Mouse (Mus musculus): ENCODE measurements at regions not wholly inside any gene's neighbourhood (a gene's known extent, or its start where the extent isn't known, plus 50 kb on each side); places are given as distances from the start of the nearest gene placed in this dataset.

DNA sequence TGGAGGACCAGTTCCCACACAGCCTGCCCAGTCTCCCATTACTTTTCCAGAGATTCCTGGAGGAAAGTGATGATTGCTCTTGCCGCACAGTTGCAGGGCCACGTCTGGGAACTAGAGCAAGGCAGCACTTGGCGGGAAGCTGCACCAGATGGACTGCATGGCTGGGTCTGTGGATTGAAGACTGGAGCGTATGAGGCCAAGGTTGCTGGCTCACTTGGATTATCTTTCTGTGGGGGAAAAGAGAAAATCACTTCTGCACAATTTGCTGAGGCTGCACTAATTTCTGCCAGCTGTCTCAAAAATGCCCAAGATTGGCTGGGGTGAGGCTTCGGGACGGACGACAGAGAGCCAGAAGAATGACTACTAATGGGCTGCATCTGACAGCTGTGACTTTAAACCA lies 193.2 kb downstream of the Actr3 start:
- WGBS, result 94% methylated on average over 7 of the region's 7 CpGs
- Histone ChIP-seq H3K36me3 (ENCODE audit: control insufficient read depth, insufficient read depth, low read length) (no peaks in the 10 kb centered on the region), H3K9ac (ENCODE audit: low read length) (no peak overlapping the region), H3K9me3 (ENCODE audit: control insufficient read depth, low read length) (0 out of 2 replicates have a peak, but pooled peaks cover 3% of the 10 kb centered on the region), H3K27me3 (replicated peaks; ENCODE audit: control insufficient read depth, insufficient read depth, low read length) (no peaks in the 10 kb centered on the region), H3K4me1 (replicated peaks; ENCODE audit: control insufficient read depth, insufficient read depth, low read length) (no peaks in the 10 kb centered on the region), H3K4me3 (ENCODE audit: low read depth, low read length) (no peak overlapping the region), H3K27ac (ENCODE audit: low read depth) (no peak overlapping the region), H3K4me2 (ENCODE audit: low read length) (no peak overlapping the region)
- ATAC-seq (replicated peaks; ENCODE audit: low FRiP score, low TSS enrichment, low read depth) (no peak), DNase-seq (ENCODE audit: low spot score) (no peak)

DNA sequence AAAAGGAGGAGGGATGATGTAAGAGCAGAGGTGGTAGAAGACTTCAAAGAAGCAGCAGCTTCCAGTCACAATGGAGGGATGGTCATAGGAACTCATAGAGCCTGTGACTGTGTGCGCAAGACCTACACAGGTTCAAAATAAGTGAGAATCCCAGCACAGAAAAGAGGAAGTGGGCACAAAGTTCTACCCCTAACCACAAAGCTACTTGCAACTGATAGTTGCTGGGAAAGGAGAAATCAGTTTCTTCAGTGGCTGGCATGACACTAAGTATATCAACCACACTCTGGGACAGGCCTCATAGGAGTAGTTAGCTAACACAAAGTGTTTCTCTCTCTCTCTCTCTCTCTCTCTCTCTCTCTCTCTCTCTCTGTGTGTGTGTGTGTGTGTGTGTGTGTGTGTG lies 193.8 kb downstream of the Actr3 start:
- DNase-seq (ENCODE audit: low spot score), result no peak
- Histone ChIP-seq H3K9me3 (ENCODE audit: control insufficient read depth, low read length) (0 out of 2 replicates have a peak, but pooled peaks cover 3% of the 10 kb centered on the region), H3K27ac (ENCODE audit: low read depth) (no peak overlapping the region), H3K4me2 (ENCODE audit: low read length) (no peak overlapping the region), H3K27me3 (replicated peaks; ENCODE audit: control insufficient read depth, insufficient read depth, low read length) (no peaks in the 10 kb centered on the region), H3K4me1 (replicated peaks; ENCODE audit: control insufficient read depth, insufficient read depth, low read length) (no peaks in the 10 kb centered on the region), H3K9ac (ENCODE audit: low read length) (no peak overlapping the region), H3K4me3 (ENCODE audit: low read depth, low read length) (no peak overlapping the region), H3K36me3 (ENCODE audit: control insufficient read depth, insufficient read depth, low read length) (no peaks in the 10 kb centered on the region)
- no peak for ATAC-seq (replicated peaks; ENCODE audit: low FRiP score, low TSS enrichment, low read depth)
- WGBS, result 100% methylated on average over 1 of the region's 1 CpGs

DNA sequence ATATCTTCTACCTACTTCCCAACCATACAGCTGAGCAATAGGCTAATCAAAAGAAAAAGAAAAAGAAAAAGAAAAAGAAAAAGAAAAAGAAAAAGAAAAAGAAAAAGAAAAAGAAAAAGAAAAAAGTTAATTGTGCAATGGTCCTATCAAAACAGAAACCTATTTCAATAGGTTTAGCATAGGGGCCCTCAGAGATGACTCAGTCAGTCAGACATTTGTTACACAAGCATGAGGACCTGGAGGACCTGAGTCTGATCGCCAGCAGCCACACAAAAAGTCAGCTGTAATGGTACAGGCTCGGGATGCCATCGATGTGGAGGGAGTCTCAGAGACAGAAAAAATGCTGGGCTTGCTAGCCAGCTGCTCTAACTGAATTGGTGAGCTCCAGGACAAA lies 197.9 kb downstream of the Actr3 start:
- Histone ChIP-seq H3K4me1 (replicated peaks; ENCODE audit: control insufficient read depth, insufficient read depth, low read length) (no peaks in the 10 kb centered on the region), H3K27me3 (replicated peaks; ENCODE audit: control insufficient read depth, insufficient read depth, low read length) (no peaks in the 10 kb centered on the region), H3K27ac (ENCODE audit: low read depth) (no peak overlapping the region), H3K4me2 (ENCODE audit: low read length) (no peak overlapping the region), H3K36me3 (ENCODE audit: control insufficient read depth, insufficient read depth, low read length) (no peaks in the 10 kb centered on the region), H3K9me3 (ENCODE audit: control insufficient read depth, low read length) (no peaks in the 10 kb centered on the region), H3K4me3 (ENCODE audit: low read depth, low read length) (no peak overlapping the region), H3K9ac (ENCODE audit: low read length) (no peak overlapping the region)
- WGBS, result 85% methylated on average over 3 of the region's 3 CpGs
- DNase-seq (ENCODE audit: low spot score) (no peak), ATAC-seq (replicated peaks; ENCODE audit: low FRiP score, low TSS enrichment, low read depth) (no peak)

DNA sequence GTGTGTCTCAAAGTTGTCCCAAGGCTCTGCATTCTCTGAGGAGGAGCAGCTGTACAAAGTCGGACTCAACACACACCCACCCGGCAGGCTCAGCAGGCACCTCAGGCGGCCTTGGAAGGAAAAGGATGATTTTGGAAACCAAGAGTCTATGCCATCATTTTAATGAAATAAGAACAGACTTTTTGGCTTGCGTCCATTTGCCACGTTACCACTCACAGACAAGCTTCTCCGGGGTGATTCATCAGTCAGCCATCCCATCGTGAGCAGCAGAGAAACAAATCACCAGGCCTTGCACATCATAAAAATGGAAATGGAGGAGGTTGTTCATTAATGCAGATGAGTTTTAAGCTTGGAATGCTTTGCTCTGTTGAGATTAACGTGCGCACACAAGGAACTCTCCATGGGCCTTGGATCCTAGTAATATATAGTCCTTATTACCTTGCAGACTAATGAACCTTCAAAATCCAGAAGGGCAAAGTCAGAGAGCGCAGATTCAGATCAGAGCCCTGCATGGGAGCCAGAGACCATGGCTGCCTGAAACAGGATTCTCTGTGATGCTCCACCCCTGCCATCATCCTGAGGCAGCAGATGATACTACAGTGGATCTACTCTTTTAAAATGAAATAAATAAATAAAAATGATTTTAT lies 198.5 kb downstream of the Actr3 start:
- no peak overlapping the region for H3K4me2 ChIP-seq (ENCODE audit: low read length)
- H3K4me3 ChIP-seq (ENCODE audit: low read depth, low read length), result no peak overlapping the region
- H3K9me3 ChIP-seq (ENCODE audit: control insufficient read depth, low read length), result no peaks in the 10 kb centered on the region
- 88% methylated on average over 10 of the region's 10 CpGs for WGBS
- H3K27me3 ChIP-seq (replicated peaks; ENCODE audit: control insufficient read depth, insufficient read depth, low read length), result no peaks in the 10 kb centered on the region
- H3K27ac ChIP-seq (ENCODE audit: low read depth), result no peak overlapping the region
- ATAC-seq (replicated peaks; ENCODE audit: low FRiP score, low TSS enrichment, low read depth), result no peak
- no peak overlapping the region for H3K9ac ChIP-seq (ENCODE audit: low read length)
- no peak for DNase-seq (ENCODE audit: low spot score)
- no peaks in the 10 kb centered on the region for H3K4me1 ChIP-seq (replicated peaks; ENCODE audit: control insufficient read depth, insufficient read depth, low read length)
- no peaks in the 10 kb centered on the region for H3K36me3 ChIP-seq (ENCODE audit: control insufficient read depth, insufficient read depth, low read length)

DNA sequence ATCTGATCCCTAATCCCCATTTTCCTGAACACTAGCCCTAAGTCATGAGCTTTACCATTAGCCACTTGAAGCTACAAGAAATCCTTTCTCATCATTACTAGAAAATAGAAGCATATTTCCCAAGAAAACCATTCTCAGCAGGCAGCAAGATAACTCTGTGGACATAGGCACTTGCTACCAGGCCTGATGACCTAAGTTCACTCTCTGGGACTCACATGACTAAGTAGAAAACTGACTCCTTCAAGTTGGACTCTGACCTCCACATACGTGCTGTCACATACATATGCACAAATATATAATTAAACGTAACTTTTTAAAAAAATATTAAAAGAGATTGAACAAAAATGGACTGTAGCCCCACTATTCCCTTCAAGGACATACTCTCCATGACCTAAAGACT lies 200.8 kb downstream of the Actr3 start:
- no peaks in the 10 kb centered on the region for H3K4me1 ChIP-seq (replicated peaks; ENCODE audit: control insufficient read depth, insufficient read depth, low read length)
- WGBS, result 85% methylated on average over 2 of the region's 2 CpGs
- H3K27ac ChIP-seq (ENCODE audit: low read depth), result no peak overlapping the region
- ATAC-seq (replicated peaks; ENCODE audit: low FRiP score, low TSS enrichment, low read depth) (no peak), DNase-seq (ENCODE audit: low spot score) (no peak)
- no peak overlapping the region for H3K9ac ChIP-seq (ENCODE audit: low read length)
- H3K4me2 ChIP-seq (ENCODE audit: low read length), result no peak overlapping the region
- H3K9me3 ChIP-seq (ENCODE audit: control insufficient read depth, low read length), result no peaks in the 10 kb centered on the region
- H3K4me3 ChIP-seq (ENCODE audit: low read depth, low read length), result no peak overlapping the region
- H3K27me3 ChIP-seq (replicated peaks; ENCODE audit: control insufficient read depth, insufficient read depth, low read length), result no peaks in the 10 kb centered on the region
- no peaks in the 10 kb centered on the region for H3K36me3 ChIP-seq (ENCODE audit: control insufficient read depth, insufficient read depth, low read length)

DNA sequence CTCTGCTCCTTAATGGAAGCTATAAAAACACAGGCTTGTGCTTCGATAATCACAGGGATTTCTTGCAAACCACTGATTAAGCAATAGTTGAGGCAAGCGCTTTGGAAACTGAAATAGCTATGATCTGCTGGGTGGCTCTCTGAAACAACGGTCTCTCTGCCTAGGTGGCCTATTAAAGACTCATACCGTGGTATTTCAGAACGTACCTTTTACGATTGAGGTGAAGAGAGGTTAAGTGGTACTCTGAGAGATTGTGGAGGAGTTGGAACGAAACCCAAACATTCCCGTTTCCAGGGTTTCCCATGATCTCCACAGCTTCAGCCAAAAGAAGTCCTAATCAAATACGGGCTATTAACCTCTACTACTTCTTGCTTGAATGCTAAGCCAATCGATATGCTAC lies 212.2 kb downstream of the Actr3 start:
- 75% methylated on average over 10 of the region's 10 CpGs for WGBS
- H3K9ac ChIP-seq (ENCODE audit: low read length), result no peak overlapping the region
- DNase-seq (ENCODE audit: low spot score), result no peak

DNA sequence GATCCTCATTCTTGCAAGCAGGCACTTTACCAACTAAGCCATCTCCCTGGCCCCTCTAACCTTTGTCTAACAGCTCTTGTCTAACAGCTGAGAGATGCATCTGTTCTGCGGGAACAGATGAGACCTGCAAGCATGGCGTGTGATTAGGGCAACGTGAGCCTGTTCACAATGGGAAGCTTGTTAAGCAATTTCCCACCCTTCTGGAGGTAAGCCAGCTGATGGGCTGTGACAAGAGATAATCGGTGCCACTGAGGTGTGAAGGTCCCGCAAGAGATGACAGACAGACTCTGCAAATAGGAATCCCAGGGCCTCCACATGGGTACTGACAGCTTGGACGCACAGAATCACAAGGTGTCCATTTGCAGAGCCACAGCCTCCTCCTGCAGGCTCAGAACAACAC lies 219.3 kb downstream of the Actr3 start:
- 79% methylated on average over 6 of the region's 6 CpGs for WGBS
- Histone ChIP-seq H3K9me3 (ENCODE audit: control insufficient read depth, low read length) (no peaks in the 10 kb centered on the region), H3K4me1 (replicated peaks; ENCODE audit: control insufficient read depth, insufficient read depth, low read length) (no peaks in the 10 kb centered on the region), H3K27me3 (replicated peaks; ENCODE audit: control insufficient read depth, insufficient read depth, low read length) (no peaks in the 10 kb centered on the region), H3K27ac (ENCODE audit: low read depth) (no peak overlapping the region), H3K4me2 (ENCODE audit: low read length) (no peak overlapping the region), H3K36me3 (ENCODE audit: control insufficient read depth, insufficient read depth, low read length) (no peaks in the 10 kb centered on the region), H3K9ac (ENCODE audit: low read length) (no peak overlapping the region), H3K4me3 (ENCODE audit: low read depth, low read length) (no peak overlapping the region)
- no peak for DNase-seq (ENCODE audit: low spot score)
- ATAC-seq (replicated peaks; ENCODE audit: low FRiP score, low TSS enrichment, low read depth), result no peak

More for the DNA sequence above, 212.2 kb downstream of the Actr3 start:
- Histone ChIP-seq H3K27me3 (replicated peaks; ENCODE audit: control insufficient read depth, insufficient read depth, low read length) (no peaks in the 10 kb centered on the region), H3K4me2 (ENCODE audit: low read length) (no peak overlapping the region), H3K36me3 (ENCODE audit: control insufficient read depth, insufficient read depth, low read length) (no peaks in the 10 kb centered on the region), H3K9me3 (ENCODE audit: control insufficient read depth, low read length) (no peaks in the 10 kb centered on the region), H3K27ac (ENCODE audit: low read depth) (no peak overlapping the region), H3K4me3 (ENCODE audit: low read depth, low read length) (no peak overlapping the region), H3K4me1 (replicated peaks; ENCODE audit: control insufficient read depth, insufficient read depth, low read length) (no peaks in the 10 kb centered on the region)
- ATAC-seq (replicated peaks; ENCODE audit: low FRiP score, low TSS enrichment, low read depth), result no peak

DNA sequence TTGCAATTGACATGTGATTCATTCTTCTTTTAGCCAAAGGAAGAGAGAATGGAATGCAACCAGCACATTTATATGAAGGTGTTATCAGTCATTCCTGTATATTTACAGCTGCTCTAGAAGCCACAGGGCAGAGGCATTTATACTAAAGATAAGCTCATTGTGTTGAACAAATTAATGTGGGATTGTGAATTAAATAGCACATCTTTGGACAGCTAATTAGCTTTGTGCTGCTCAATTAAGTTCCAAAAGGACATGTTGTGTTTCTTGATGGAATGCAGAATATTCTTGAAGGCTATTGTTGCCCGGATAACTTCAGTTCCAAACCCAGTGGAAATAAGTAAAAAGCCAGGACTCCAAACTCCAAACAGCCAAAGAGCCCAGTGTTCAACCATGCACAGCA lies 248.4 kb downstream of the Actr3 start:
- DNase-seq (ENCODE audit: low spot score) (no peak), ATAC-seq (replicated peaks; ENCODE audit: low FRiP score, low TSS enrichment, low read depth) (no peak)
- Histone ChIP-seq H3K27ac (ENCODE audit: low read depth) (no peak overlapping the region), H3K27me3 (replicated peaks; ENCODE audit: control insufficient read depth, insufficient read depth, low read length) (no peaks in the 10 kb centered on the region), H3K9ac (ENCODE audit: low read length) (no peak overlapping the region), H3K4me1 (replicated peaks; ENCODE audit: control insufficient read depth, insufficient read depth, low read length) (no peaks in the 10 kb centered on the region), H3K36me3 (ENCODE audit: control insufficient read depth, insufficient read depth, low read length) (no peaks in the 10 kb centered on the region), H3K4me3 (ENCODE audit: low read depth, low read length) (no peak overlapping the region), H3K4me2 (ENCODE audit: low read length) (no peak overlapping the region), H3K9me3 (ENCODE audit: control insufficient read depth, low read length) (no peaks in the 10 kb centered on the region)
- WGBS, result 85% methylated on average over 1 of the region's 1 CpGs

DNA sequence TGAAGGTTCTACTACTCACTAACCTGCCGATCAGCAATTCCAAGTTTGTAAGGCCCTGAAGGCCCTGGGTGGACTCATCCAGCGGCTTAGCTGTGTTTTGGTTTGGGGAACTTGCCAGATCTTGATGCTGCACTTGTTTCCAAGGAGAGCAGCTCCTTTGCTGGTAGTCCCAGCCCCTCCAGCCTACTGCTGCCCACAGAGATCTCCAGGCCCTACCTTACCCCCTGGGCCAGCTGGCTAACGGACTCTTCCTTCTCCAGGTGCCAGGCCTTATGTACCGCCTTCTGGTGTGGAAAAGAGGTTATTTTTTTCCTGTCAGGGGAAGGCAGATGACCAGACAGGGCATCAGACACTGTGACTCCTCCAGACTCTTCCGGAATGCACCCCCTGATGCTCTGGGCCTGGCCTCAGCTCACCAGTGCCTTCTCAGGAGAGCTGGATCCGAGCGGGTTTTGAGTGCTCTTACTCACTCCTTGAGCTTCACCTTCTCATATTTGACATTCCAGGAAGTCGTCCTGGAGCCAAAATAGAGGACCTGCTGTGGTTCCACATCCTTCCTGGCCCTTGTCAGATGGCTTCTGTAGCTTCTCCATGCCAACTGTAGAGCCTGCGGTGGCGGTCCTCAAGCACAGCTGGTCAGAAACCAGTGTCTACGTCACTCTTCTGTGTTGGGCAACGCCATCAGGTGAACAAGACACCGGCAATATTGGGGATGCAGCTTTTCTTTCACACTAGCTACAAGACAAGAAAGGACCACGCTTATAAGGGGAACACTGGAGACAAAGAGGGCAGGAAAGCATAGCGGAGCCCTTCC lies 259.2 kb downstream of the Actr3 start:
- Histone ChIP-seq H3K9ac (ENCODE audit: low read length) (no peak overlapping the region), H3K27me3 (replicated peaks; ENCODE audit: control insufficient read depth, insufficient read depth, low read length) (no peaks in the 10 kb centered on the region), H3K4me1 (replicated peaks; ENCODE audit: control insufficient read depth, insufficient read depth, low read length) (no peaks in the 10 kb centered on the region), H3K4me3 (ENCODE audit: low read depth, low read length) (no peak overlapping the region), H3K9me3 (ENCODE audit: control insufficient read depth, low read length) (no peaks in the 10 kb centered on the region), H3K36me3 (ENCODE audit: control insufficient read depth, insufficient read depth, low read length) (no peaks in the 10 kb centered on the region), H3K27ac (ENCODE audit: low read depth) (no peak overlapping the region), H3K4me2 (ENCODE audit: low read length) (no peak overlapping the region)
- ATAC-seq (replicated peaks; ENCODE audit: low FRiP score, low TSS enrichment, low read depth), result no peak
- DNase-seq (ENCODE audit: low spot score), result no peak
- WGBS, result 90% methylated on average over 15 of the region's 15 CpGs
